Comparison of ENCODE assay signal across 22 mouse cellular contexts in the genomic region with DNA sequence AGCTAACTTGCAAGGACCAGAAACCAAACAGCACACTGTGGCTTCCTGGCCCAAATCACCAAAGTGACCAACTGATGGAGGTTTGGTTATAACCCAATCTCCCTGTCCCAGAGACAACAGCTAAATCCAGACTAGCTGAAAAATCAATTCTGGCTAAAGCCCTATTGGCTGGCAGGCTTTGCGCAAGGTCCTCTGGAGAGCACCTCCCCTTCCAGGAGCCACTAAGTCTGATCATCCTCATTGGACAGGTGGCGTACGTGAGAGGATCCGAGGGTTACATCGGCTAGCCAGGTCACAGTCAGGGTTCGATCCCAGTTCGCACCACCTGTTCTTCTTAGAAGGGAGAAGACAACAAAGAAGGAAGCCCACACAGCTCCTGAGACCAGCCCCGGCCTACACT. TPM values are rescaled to one million over a fixed set of nuclear protein-coding genes. Genes with fewer than 3 reads are reported as not detected.
DNase-seq lines count a peak whose midpoint lies in the region; ATAC-seq and TF ChIP-seq lines count a peak whose summit lies in the region.
"Had no signal": no experiment of that assay in that cellular context is flagged by ENCODE, and none has a peak within 500 bp of the region (broad histone marks: within the 10 kb centered on the region; RNA-seq: fewer than 3 reads in every experiment).

No protein-coding gene starts in this region.

- no peak overlapping the region for H3K9ac ChIP-seq in hindbrain, embryonic 14.5 days
- no peak overlapping the region for H3K9ac ChIP-seq in liver, adult 2 months (ENCODE audit: low read depth, low read length)
- H3K9ac ChIP-seq in liver, embryonic 11.5 days (ENCODE audit: low read depth, low read length), result no peak overlapping the region
- H3K9ac ChIP-seq: forebrain, embryonic 15.5 days; heart, embryonic 12.5 days; hindbrain, embryonic 12.5 days had no signal

- peaks cover 65% of the 10 kb centered on the region for H3K36me3 ChIP-seq in hindbrain, embryonic 10.5 days
- H3K36me3 ChIP-seq in hindbrain, embryonic 14.5 days (replicated peaks; ENCODE audit: control insufficient read depth, insufficient read depth), result peaks cover 25% of the 10 kb centered on the region; the same call in 1 of the 2 replicates
- H3K36me3 ChIP-seq in liver, adult 2 months (ENCODE audit: control insufficient read depth, insufficient read depth, low read length), result no peaks in the 10 kb centered on the region
- H3K36me3 ChIP-seq in liver, embryonic 11.5 days (ENCODE audit: control insufficient read depth, insufficient read depth, low read length), result peaks cover 6% of the 10 kb centered on the region
- H3K36me3 ChIP-seq in E14TG2a.4 (ENCODE audit: insufficient read depth, low read length), result peaks cover 68% of the 10 kb centered on the region
- peaks cover 63% of the 10 kb centered on the region for H3K36me3 ChIP-seq in embryonic facial prominence, embryonic 10.5 days (replicated peaks)

- no peak for TF ChIP-seq CTCF in liver, adult 2 months (IDR thresholded peaks at IDR 0.05; ENCODE audit: low read depth, low read length)
- TF ChIP-seq CTCF in E14TG2a.4 (conservative IDR thresholded peaks at IDR 0.05; ENCODE audit: low read length), result no peak

- 96% methylated on average over 8 of the region's 8 CpGs for WGBS in hindbrain, embryonic 10.5 days
- WGBS in hindbrain, embryonic 14.5 days, result 89% methylated on average over 8 of the region's 8 CpGs
- WGBS in liver, adult 2 months, result 72% methylated on average over 8 of the region's 8 CpGs
- WGBS in liver, embryonic 11.5 days, result 84% methylated on average over 8 of the region's 8 CpGs
- 93% methylated on average over 8 of the region's 8 CpGs for WGBS in embryonic facial prominence, embryonic 10.5 days

- H3K27me3 ChIP-seq in hindbrain, embryonic 10.5 days (ENCODE audit: insufficient read depth, poor library complexity, severe bottlenecking), result no peaks in the 10 kb centered on the region
- H3K27me3 ChIP-seq in hindbrain, embryonic 14.5 days (ENCODE audit: control insufficient read depth, insufficient read depth, low read length), result no peaks in the 10 kb centered on the region
- H3K27me3 ChIP-seq in liver, adult 2 months (ENCODE audit: control insufficient read depth, insufficient read depth, low read length), result no peaks in the 10 kb centered on the region
- H3K27me3 ChIP-seq in liver, embryonic 11.5 days (replicated peaks; ENCODE audit: control insufficient read depth, insufficient read depth, low read length), result no peaks in the 10 kb centered on the region
- H3K27me3 ChIP-seq in E14TG2a.4 (ENCODE audit: insufficient read depth, low read length), result no peaks in the 10 kb centered on the region
- no peaks in the 10 kb centered on the region for H3K27me3 ChIP-seq in embryonic facial prominence, embryonic 10.5 days (replicated peaks; ENCODE audit: low read depth, poor library complexity, severe bottlenecking)
- H3K27me3 ChIP-seq: forebrain, embryonic 15.5 days; heart, embryonic 12.5 days; hindbrain, embryonic 12.5 days had no signal

- no peaks in the 10 kb centered on the region for H3K79me2 ChIP-seq in liver, adult 2 months (ENCODE audit: control insufficient read depth, insufficient read depth, low read length)

- H3K9me3 ChIP-seq in hindbrain, embryonic 10.5 days, result no peaks in the 10 kb centered on the region
- H3K9me3 ChIP-seq in hindbrain, embryonic 14.5 days (ENCODE audit: control insufficient read depth, low read length), result no peaks in the 10 kb centered on the region
- H3K9me3 ChIP-seq in liver, embryonic 11.5 days (ENCODE audit: control insufficient read depth, low read length), result no peaks in the 10 kb centered on the region
- H3K9me3 ChIP-seq in E14TG2a.4 (ENCODE audit: low read length), result peaks cover 45% of the 10 kb centered on the region
- no peaks in the 10 kb centered on the region for H3K9me3 ChIP-seq in embryonic facial prominence, embryonic 10.5 days
- H3K9me3 ChIP-seq: forebrain, embryonic 15.5 days; heart, embryonic 12.5 days; hindbrain, embryonic 12.5 days had no signal

- H3K27ac ChIP-seq in hindbrain, embryonic 10.5 days, result peak overlapping the region; percentile 85
- no peak overlapping the region for H3K27ac ChIP-seq in hindbrain, embryonic 14.5 days
- H3K27ac ChIP-seq in liver, adult 2 months (replicated peaks; ENCODE audit: insufficient read depth, low read depth, low read length), result no peak overlapping the region
- no peak overlapping the region for H3K27ac ChIP-seq in liver, embryonic 11.5 days (ENCODE audit: low read depth, low read length)
- peak overlapping the region; percentile 84; the same call in 1 of the 2 replicates for H3K27ac ChIP-seq in embryonic facial prominence, embryonic 10.5 days (replicated peaks)
- H3K27ac ChIP-seq: forebrain, embryonic 15.5 days had no signal

- no peak overlapping the region for H3K4me2 ChIP-seq in hindbrain, embryonic 14.5 days (replicated peaks)
- no peak overlapping the region for H3K4me2 ChIP-seq in liver, embryonic 11.5 days
- H3K4me2 ChIP-seq: forebrain, embryonic 15.5 days; heart, embryonic 12.5 days; hindbrain, embryonic 12.5 days had no signal

- no peak for TF ChIP-seq POLR2A in liver, adult 2 months (IDR thresholded peaks at IDR 0.05; ENCODE audit: extremely low read depth, insufficient read depth, low read length)

- ATAC-seq in hindbrain, embryonic 14.5 days (ENCODE audit: low FRiP score), result no peak
- ATAC-seq in liver, embryonic 11.5 days (replicated peaks; ENCODE audit: low FRiP score), result no peak; the same call in 1 of the 2 replicates
- no peak for ATAC-seq in inflammation-experienced regulatory T-cells, adult 6 months
- ATAC-seq: forebrain, embryonic 15.5 days; midbrain, embryonic 16.5 days had no signal

- DNase-seq in hindbrain, embryonic 10.5 days (ENCODE audit: low spot score), result no peak
- DNase-seq in hindbrain, embryonic 14.5 days (ENCODE audit: low spot score), result no peak
- peak; percentile 52 for DNase-seq in liver, adult 2 months (ENCODE audit: extremely low read depth, low read depth, low spot score)
- no peak for DNase-seq in liver, embryonic 11.5 days (ENCODE audit: low spot score)
- DNase-seq in embryonic facial prominence, embryonic 10.5 days (ENCODE audit: low spot score), result no peak
- DNase-seq: adrenal gland, postnatal 10 days; cerebellum, adult 18-20 months; cerebellum, postnatal 25 days; embryo, embryonic 11 days; heart, postnatal 10 days; kidney, adult 9 months; lung, adult 18-20 months; lung, postnatal 10 days; right cerebral cortex, postnatal 4 days; thymus, postnatal 14 days had no signal

- H3K4me1 ChIP-seq in hindbrain, embryonic 10.5 days (replicated peaks), result peaks cover 93% of the 10 kb centered on the region
- H3K4me1 ChIP-seq in hindbrain, embryonic 14.5 days (replicated peaks; ENCODE audit: control insufficient read depth, insufficient read depth, low read length), result peaks cover 60% of the 10 kb centered on the region
- H3K4me1 ChIP-seq in liver, adult 2 months (ENCODE audit: control insufficient read depth, insufficient read depth, low read length), result no peaks in the 10 kb centered on the region
- peaks cover 34% of the 10 kb centered on the region for H3K4me1 ChIP-seq in liver, embryonic 11.5 days (replicated peaks; ENCODE audit: control insufficient read depth, insufficient read depth, low read length)
- H3K4me1 ChIP-seq in E14TG2a.4 (replicated peaks; ENCODE audit: low read depth, low read length), result peaks cover 64% of the 10 kb centered on the region
- peaks cover 93% of the 10 kb centered on the region for H3K4me1 ChIP-seq in embryonic facial prominence, embryonic 10.5 days

- no peak overlapping the region for H3K4me3 ChIP-seq in hindbrain, embryonic 10.5 days
- no peak overlapping the region for H3K4me3 ChIP-seq in hindbrain, embryonic 14.5 days (replicated peaks; ENCODE audit: low read length)
- no peak overlapping the region for H3K4me3 ChIP-seq in liver, adult 2 months (ENCODE audit: insufficient read depth, low read depth, low read length)
- H3K4me3 ChIP-seq in liver, embryonic 11.5 days (ENCODE audit: low read depth, low read length), result no peak overlapping the region
- H3K4me3 ChIP-seq in E14TG2a.4 (replicated peaks; ENCODE audit: low read length), result peak overlapping the region; percentile 57
- H3K4me3 ChIP-seq in embryonic facial prominence, embryonic 10.5 days, result no peak overlapping the region
- H3K4me3 ChIP-seq: forebrain, embryonic 15.5 days; heart, embryonic 12.5 days; hindbrain, embryonic 12.5 days; myocyte had no signal

RNA-seq across cellular contexts. Expression of a gene that starts 29.7 kb away (rescaled TPM):
- 27.3 and 29.9 TPM in 2 replicates for polyA plus RNA-seq in hindbrain, embryonic 10.5 days (2016; fragmentation: Nextera tagmentation; extraction: Ambion mirVana)
- 22.4 and 26.5 TPM in 2 replicates for polyA plus RNA-seq in hindbrain, embryonic 14.5 days (2014; fragmentation: Nextera tagmentation; extraction: Ambion mirVana)
- total RNA-seq in liver, adult 2 months (2014; rRNA removed), result 10.8 and 14.9 TPM in 2 replicates
- polyA plus RNA-seq in liver, adult 2 months (2012; rRNA removed), result 6.4 and 6.9 TPM in 2 replicates
- polyA plus RNA-seq in liver, embryonic 11.5 days (2014; fragmentation: Nextera tagmentation; extraction: Ambion mirVana), result 7.1 and 8.2 TPM in 2 replicates
- polyA plus RNA-seq in embryonic facial prominence, embryonic 10.5 days (2016; fragmentation: Nextera tagmentation; extraction: Ambion mirVana), result 20.2 and 22.6 TPM in 2 replicates
- 10 to 100 TPM; 23.6 to 30.8 (median 26.0) TPM for polyA plus RNA-seq in inflammation-experienced regulatory T-cells, adult 6 months (2017; shearing (Covaris generic))

Comparison
In these comparisons a context has a peak if more than half of its experiments do, and no peak if none do; other contexts are left out.
1. H3K27ac ChIP-seq: peak in hindbrain, embryonic 10.5 days (single experiment) and embryonic facial prominence, embryonic 10.5 days (single experiment); none in hindbrain, embryonic 14.5 days (single experiment), liver, adult 2 months (single experiment) and liver, embryonic 11.5 days (single experiment).